Mouse (Mus musculus): Measurements from ENCODE around the gene Mnd1. TPM values are rescaled to one million over a fixed set of nuclear protein-coding genes. Genes with fewer than 3 reads are reported as not detected.

Mnd1 gene
- polyA plus RNA-seq, 1 experiment from 2014 or later, result 13.4 TPM

DNA sequence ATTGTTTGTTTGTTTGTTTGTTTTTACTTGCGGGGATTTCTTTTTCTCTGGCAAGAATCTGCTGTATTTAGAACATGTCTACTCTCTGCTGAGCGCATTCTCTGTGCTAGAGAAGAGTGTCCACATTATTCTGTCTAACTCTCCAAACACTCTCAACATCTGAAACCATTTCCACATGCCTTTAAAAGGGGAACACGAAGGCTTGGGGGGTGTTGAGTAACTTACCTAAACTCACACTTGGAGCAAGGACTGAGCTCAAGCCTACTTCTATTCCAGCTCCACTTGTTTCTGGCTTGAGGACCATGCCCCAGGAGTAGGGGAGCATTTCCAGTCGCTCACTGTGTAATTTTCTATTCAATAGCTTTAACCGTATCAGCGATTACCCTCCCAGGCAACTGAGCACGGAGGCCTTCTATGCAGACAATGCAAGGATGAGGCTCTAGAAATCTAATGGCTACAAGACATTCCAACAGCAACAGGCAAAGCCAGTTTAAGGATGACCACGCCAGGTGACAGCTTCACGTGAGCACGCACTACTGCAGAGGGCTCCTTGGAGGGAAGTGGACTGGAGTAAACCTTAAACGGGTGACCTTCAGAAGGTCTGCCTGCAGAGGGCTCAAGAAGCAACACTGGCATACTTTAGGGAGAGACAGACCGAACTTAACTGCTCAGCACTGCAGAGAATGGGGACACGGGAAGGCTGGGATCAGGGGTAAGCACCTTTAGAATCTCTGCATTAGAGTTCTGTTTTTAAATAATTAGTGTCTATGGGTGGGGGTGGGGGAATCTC lies 78.8 kb downstream of the Mnd1 start:
- no peak for DNase-seq (ENCODE audit: low spot score)
- 75% methylated on average over 13 of the region's 13 CpGs for WGBS
- Histone ChIP-seq H3K27me3 (replicated peaks; ENCODE audit: low read depth, poor library complexity, severe bottlenecking) (no peaks in the 10 kb centered on the region), H3K27ac (replicated peaks) (no peak overlapping the region), H3K4me3 (no peak overlapping the region), H3K36me3 (replicated peaks) (no peaks in the 10 kb centered on the region), H3K4me1 (no peaks in the 10 kb centered on the region), H3K9me3 (no peaks in the 10 kb centered on the region)

DNA sequence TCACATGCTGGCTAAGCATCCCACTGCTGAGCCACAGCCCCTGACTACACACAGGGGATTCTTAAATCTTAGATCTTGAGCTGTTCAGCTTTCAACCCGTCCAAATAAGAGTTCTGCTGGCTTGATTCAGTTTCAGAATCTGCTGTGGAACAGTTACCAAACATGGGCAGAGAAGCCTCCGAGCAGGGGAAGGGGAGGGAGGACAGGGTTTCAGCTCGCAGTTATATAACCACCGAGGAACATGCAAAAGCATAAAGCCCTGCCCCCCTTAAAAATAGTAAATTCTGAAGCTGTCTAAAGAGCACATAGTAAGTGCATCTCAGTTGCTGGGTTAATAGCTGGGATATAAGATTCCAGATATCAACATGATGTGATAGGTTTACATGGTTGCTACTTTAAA lies 80.1 kb downstream of the Mnd1 start:
- no peaks in the 10 kb centered on the region for H3K27me3 ChIP-seq (replicated peaks; ENCODE audit: low read depth, poor library complexity, severe bottlenecking)

DNA sequence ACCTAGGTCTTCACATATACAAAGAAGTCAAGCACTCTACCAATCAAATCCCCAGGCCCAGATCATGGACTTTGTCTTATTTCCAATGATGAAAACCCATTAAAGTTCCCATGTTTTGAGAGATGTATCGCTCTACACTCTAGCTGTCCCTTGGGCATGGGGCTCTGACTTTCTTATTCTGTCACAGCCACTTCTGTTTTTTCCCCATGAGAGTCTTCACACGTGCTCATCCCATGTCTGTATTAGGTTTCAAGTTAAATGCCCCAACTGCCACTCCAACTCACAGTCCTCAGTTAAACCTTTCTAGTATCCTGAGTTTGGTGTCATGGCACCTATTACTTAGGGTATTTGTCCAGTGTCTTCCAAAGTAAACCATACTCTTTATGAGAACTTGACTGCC lies 80.8 kb downstream of the Mnd1 start:
- no peak overlapping the region for H3K27ac ChIP-seq (replicated peaks)
- no peak for DNase-seq (ENCODE audit: low spot score)
- no peaks in the 10 kb centered on the region for H3K4me1 ChIP-seq
- H3K27me3 ChIP-seq (replicated peaks; ENCODE audit: low read depth, poor library complexity, severe bottlenecking), result no peaks in the 10 kb centered on the region
- no peak overlapping the region for H3K4me3 ChIP-seq
- H3K9me3 ChIP-seq, result no peaks in the 10 kb centered on the region
- no peaks in the 10 kb centered on the region for H3K36me3 ChIP-seq (replicated peaks)
- 81% methylated on average over 2 of the region's 2 CpGs for WGBS

More for the DNA sequence above, 80.1 kb downstream of the Mnd1 start:
- H3K4me1 ChIP-seq, result no peaks in the 10 kb centered on the region
- H3K4me3 ChIP-seq, result no peak overlapping the region
- no peak for DNase-seq (ENCODE audit: low spot score)
- H3K36me3 ChIP-seq (replicated peaks), result no peaks in the 10 kb centered on the region
- H3K27ac ChIP-seq (replicated peaks), result no peak overlapping the region
- WGBS, result 82% methylated on average over 4 of the region's 4 CpGs
- H3K9me3 ChIP-seq, result no peaks in the 10 kb centered on the region

DNA sequence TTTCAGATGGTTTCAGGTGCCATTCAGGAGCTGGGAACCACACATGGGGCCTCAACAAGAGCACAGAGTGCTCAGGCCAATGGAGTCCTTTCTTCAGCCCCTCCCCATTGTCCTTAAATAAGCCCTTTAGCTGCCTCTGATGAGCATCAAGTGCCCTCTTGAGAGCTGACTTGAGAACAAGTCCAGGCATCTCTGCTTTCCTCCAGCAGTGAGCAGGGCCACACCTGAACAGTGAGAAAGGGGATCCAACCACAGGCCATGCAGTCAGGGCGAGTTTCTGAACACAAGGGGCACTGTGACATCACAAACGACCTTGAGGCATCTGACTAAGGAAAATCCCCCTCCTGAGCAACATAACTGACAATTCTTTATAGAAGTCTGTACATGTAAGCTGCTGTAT lies 83.9 kb downstream of the Mnd1 start:
- Histone ChIP-seq H3K27ac (replicated peaks) (no peak overlapping the region), H3K9me3 (no peaks in the 10 kb centered on the region), H3K4me1 (no peaks in the 10 kb centered on the region), H3K4me3 (no peak overlapping the region), H3K36me3 (replicated peaks) (no peaks in the 10 kb centered on the region), H3K27me3 (replicated peaks; ENCODE audit: low read depth, poor library complexity, severe bottlenecking) (no peaks in the 10 kb centered on the region)
- WGBS, result 15% methylated on average over 2 of the region's 2 CpGs
- DNase-seq (ENCODE audit: low spot score), result peak; percentile 26

DNA sequence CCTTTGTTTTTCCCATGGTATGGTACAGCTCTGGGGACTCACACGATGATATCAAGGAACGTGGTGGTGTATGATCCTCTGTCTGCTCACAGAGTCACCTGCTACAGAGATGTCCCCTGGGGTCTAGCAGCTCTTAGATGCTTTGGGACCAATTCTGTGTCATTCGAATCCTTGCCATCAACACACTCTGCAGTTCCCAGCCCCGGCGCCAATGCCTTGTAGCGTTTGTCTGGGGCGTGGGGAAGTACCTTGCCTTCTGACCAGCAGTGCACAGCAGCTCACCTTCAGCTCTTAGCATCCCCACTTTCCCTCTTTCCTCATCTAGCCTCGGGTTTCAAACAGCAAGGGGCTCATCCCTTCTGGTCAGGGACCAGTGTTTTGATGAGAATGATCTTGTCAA lies 84.8 kb downstream of the Mnd1 start:
- Histone ChIP-seq H3K4me3 (no peak overlapping the region), H3K9me3 (no peaks in the 10 kb centered on the region), H3K27me3 (replicated peaks; ENCODE audit: low read depth, poor library complexity, severe bottlenecking) (no peaks in the 10 kb centered on the region), H3K27ac (replicated peaks) (no peak overlapping the region), H3K4me1 (no peaks in the 10 kb centered on the region), H3K36me3 (replicated peaks) (no peaks in the 10 kb centered on the region)
- WGBS, result 87% methylated on average over 8 of the region's 8 CpGs
- DNase-seq (ENCODE audit: low spot score), result no peak

DNA sequence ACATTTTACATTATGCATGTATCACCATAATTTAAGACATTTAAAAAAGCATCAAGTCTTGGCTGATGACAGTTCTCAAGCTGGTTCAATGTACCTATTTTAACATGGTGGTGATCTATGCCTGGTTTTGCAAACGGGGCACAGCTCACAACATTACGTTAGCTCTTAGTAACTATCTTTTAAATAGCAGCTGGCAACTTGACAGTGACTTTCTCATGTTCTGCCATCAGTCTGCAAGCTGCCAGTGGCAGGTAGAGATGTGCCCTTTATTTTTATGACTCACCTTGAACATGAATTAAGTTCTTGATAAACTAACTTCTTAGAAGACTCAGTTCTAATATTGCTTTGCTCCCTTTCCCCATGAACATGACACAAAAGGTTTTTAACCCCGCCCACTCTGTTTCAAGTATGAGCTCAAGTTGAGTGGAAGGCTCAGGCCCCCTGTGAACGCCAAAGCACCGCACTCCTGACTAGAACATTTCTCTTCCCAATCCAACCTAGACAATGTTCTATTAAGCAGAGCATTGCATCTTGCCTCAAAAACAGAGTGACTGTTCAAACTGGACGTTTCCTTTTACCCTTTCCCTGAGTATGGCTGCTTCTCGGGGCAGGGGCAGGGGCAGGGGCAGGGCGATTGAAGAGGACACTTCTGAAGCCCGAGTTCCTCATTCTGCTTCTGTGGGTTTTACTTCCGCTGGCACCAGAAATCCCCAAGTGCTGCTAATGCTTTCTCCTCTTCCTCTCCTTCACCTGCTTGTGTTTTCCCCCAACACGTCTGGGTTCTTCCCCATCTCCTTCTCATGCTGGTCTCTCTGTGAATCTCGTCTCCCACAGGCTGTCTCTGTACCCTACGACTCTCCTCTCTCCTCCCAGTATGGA lies 86.5 kb downstream of the Mnd1 start:
- no peaks in the 10 kb centered on the region for H3K4me1 ChIP-seq
- no peak overlapping the region for H3K4me3 ChIP-seq
- no peaks in the 10 kb centered on the region for H3K9me3 ChIP-seq
- no peak for DNase-seq (ENCODE audit: low spot score)
- no peak overlapping the region for H3K27ac ChIP-seq (replicated peaks)
- H3K36me3 ChIP-seq (replicated peaks), result no peaks in the 10 kb centered on the region
- WGBS, result 85% methylated on average over 13 of the region's 13 CpGs
- no peaks in the 10 kb centered on the region for H3K27me3 ChIP-seq (replicated peaks; ENCODE audit: low read depth, poor library complexity, severe bottlenecking)

DNA sequence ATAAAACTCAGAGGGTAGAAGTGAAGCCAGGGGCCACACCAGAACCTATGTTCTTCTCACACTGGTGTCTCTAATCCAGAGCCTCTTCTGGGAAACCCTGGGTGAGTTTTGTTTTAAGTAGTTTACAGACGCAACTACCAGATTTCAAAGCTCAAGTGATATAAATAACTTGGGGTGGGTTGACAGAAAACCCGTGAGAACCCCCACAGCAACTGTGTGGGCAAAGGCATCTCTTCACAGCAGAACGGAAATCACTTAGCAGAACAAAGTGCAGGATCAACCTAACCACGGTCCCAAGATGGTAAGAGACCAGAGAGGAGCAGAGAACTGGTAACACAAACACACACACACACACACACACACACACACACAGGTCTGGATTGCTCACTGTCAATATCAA lies 89.8 kb downstream of the Mnd1 start:
- WGBS, result 88% methylated on average over 4 of the region's 4 CpGs
- Histone ChIP-seq H3K9me3 (no peaks in the 10 kb centered on the region), H3K27ac (replicated peaks) (no peak overlapping the region), H3K36me3 (replicated peaks) (no peaks in the 10 kb centered on the region), H3K4me1 (peaks cover 9% of the 10 kb centered on the region), H3K27me3 (replicated peaks; ENCODE audit: low read depth, poor library complexity, severe bottlenecking) (no peaks in the 10 kb centered on the region), H3K4me3 (no peak overlapping the region)
- no peak for DNase-seq (ENCODE audit: low spot score)

DNA sequence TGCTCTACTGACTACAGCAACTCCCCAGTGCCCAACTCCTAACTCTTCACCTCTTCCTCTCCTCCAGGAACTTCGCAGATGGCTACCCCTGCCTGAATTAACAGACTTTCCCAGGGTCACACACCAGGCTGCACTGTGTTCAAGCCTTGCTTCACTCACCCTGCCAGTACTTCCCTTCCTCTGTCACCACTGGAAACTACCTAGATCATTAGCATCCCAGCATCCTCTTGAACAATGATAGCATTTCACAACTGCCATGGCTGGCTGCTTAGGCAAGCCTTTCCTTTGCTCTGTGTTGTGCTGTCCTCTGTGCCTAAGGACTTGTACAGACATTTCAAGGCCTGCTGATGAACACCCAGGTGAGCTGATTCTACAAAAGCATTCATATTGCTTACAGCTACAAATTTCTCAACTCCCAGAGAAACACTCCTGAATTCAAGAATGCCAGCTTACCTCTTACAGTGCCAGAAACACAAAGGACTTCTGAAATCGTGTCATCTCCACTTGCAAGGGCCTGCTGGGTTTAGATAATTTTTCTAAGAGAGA lies 92.1 kb downstream of the Mnd1 start:
- Histone ChIP-seq H3K36me3 (replicated peaks) (no peaks in the 10 kb centered on the region), H3K4me3 (no peak overlapping the region), H3K27me3 (replicated peaks; ENCODE audit: low read depth, poor library complexity, severe bottlenecking) (no peaks in the 10 kb centered on the region), H3K27ac (replicated peaks) (no peak overlapping the region), H3K9me3 (0 out of 2 replicates have a peak, but pooled peaks cover under 1% of the 10 kb centered on the region), H3K4me1 (peaks cover 24% of the 10 kb centered on the region)
- 87% methylated on average over 2 of the region's 2 CpGs for WGBS
- no peak for DNase-seq (ENCODE audit: low spot score)

DNA sequence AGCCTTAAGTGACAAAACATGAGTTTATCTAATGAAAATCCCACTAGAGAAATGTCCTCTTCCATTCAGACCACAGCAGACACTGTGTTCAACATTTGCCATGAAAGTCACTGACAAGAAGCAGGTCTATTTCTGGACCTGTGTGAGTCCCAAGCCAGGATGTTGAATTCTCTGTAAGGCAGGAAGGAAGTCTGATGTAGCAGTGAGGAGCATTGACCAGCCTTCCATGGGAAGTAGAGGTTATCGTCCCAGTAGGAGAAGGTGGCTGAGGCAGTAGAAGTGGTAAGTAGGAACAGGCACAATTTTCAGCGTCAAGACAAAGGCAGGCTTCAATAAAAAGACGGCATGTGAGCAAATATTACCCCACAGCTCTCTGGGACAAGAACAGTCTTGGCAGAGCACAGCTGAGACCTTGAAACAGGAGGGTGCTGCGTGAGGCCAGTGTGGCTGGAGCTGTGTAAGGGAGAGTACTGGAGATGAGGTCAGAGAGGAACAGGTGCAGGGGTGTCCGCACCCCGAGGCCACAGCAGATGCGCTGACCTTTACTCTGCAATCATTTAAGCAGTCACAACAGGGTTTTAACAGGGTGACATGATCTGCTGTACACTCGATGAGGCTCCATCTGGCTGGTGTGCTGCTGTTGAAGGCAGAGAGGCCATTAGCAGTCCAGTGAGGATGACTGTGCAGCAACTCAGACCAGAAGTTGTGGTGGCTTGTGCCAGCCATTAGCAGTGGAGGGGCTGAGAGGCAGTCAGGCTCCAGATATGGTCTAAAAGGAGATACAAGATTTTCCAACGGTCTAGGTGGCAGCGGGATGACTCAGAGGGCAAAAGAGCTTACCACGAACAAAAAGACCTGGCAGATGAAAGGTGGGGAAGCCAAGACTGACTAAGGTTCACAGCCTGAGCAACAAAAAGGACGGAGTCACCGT lies 93.8 kb downstream of the Mnd1 start:
- Histone ChIP-seq H3K36me3 (replicated peaks) (no peaks in the 10 kb centered on the region), H3K27me3 (replicated peaks; ENCODE audit: low read depth, poor library complexity, severe bottlenecking) (no peaks in the 10 kb centered on the region), H3K4me1 (peaks cover 24% of the 10 kb centered on the region), H3K27ac (replicated peaks) (peak overlapping the region; percentile 65), H3K4me3 (no peak overlapping the region), H3K9me3 (peaks cover 10% of the 10 kb centered on the region; the same call in 1 of the 2 replicates)
- DNase-seq (ENCODE audit: low spot score), result no peak
- 76% methylated on average over 13 of the region's 13 CpGs for WGBS

DNA sequence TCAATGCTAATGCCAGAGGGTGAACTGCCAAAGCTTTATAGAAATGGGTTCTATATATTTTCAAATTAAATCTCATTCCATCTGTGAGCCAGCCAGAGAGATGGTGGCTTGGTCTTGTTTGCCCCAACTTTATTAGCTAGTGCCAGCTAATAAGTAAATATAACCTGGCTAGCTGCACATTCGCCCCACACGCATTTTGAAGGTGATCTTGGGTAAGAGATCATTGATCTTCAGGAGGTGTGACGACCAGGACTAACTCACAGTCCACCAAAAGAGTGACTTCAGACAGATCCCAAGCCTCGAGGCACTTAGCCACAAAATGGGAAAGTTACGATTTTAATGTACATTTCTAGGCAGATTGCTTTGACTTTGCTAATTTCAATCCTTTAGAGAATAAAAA lies 94.6 kb downstream of the Mnd1 start:
- no peaks in the 10 kb centered on the region for H3K27me3 ChIP-seq (replicated peaks; ENCODE audit: low read depth, poor library complexity, severe bottlenecking)
- DNase-seq (ENCODE audit: low spot score), result no peak
- H3K4me3 ChIP-seq, result no peak overlapping the region

DNA sequence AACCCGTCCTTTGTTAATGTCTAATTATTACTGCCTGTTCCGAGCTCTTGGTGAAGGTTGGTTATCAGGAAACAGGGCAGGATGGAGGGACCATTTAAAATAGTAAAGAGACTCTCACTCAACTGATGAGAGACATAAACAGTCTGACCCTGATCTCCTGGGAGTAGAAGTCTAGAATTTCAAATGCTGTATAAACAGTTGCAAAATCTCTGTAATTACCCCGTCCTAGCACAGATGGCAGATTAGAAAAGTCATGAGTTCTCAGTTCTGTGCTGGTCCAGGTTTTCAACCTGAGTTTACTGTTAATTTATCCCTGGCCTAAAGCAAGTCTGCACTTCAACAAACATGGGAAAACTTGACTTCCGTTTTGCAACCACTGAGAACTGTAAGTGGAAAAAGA lies 95.5 kb downstream of the Mnd1 start:
- H3K36me3 ChIP-seq (replicated peaks), result no peaks in the 10 kb centered on the region
- H3K4me1 ChIP-seq, result peaks cover 24% of the 10 kb centered on the region
- DNase-seq (ENCODE audit: low spot score), result no peak
- H3K9me3 ChIP-seq, result peaks cover 10% of the 10 kb centered on the region; the same call in 1 of the 2 replicates
- H3K4me3 ChIP-seq, result no peak overlapping the region
- peak overlapping the region; percentile 80 for H3K27ac ChIP-seq (replicated peaks)
- H3K27me3 ChIP-seq (replicated peaks; ENCODE audit: low read depth, poor library complexity, severe bottlenecking), result no peaks in the 10 kb centered on the region
- WGBS, result 31% methylated on average over 4 of the region's 4 CpGs

More for the DNA sequence above, 94.6 kb downstream of the Mnd1 start:
- Histone ChIP-seq H3K4me1 (peaks cover 24% of the 10 kb centered on the region), H3K27ac (replicated peaks) (no peak overlapping the region), H3K36me3 (replicated peaks) (no peaks in the 10 kb centered on the region), H3K9me3 (peaks cover 10% of the 10 kb centered on the region; the same call in 1 of the 2 replicates)
- WGBS, result 87% methylated on average over 5 of the region's 5 CpGs

DNA sequence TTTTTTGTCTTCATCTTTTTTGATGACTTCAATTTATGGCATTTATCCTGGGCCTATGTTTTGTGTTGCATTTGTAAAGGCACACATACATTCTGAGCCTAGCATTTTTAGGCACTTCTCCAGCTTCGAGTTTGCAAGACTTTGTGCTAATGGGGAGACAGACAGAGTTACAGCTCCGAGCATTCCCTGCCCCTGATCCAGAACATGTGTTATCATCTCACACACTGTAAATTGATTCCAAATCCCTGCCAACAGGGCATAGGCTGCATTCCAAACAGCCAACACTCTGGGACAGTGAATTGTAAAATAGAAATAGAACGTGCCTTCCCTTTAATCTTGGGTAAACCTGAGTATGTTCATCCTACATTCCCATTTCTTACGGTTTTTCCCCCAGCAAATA lies 95.9 kb downstream of the Mnd1 start:
- Histone ChIP-seq H3K27ac (replicated peaks) (peak overlapping the region; percentile 80), H3K4me1 (peaks cover 24% of the 10 kb centered on the region), H3K9me3 (peaks cover 12% of the 10 kb centered on the region; the same call in 1 of the 2 replicates), H3K36me3 (replicated peaks) (no peaks in the 10 kb centered on the region), H3K4me3 (no peak overlapping the region), H3K27me3 (replicated peaks; ENCODE audit: low read depth, poor library complexity, severe bottlenecking) (no peaks in the 10 kb centered on the region)
- 40% methylated on average over 4 of the region's 4 CpGs for WGBS
- DNase-seq (ENCODE audit: low spot score), result peak; percentile 39
